Mouse (Mus musculus) kidney, postnatal 10 days (tissue): ENCODE data around the gene Myo3b.
A peak's percentile ranks its signal among the peaks of the same experiment; 100 is the strongest.
"Not testable (repeated sequence)": the region's sequence is repeated elsewhere in the genome, so short reads cannot be mapped to it uniquely, and the experiment has no call there.

Source experiments
- DNase-seq: peaks from one replicate; pipeline ENCODE4 v3.0.0; 2021; ENCODE audit warnings: mixed read lengths

Myo3b gene

DNA sequence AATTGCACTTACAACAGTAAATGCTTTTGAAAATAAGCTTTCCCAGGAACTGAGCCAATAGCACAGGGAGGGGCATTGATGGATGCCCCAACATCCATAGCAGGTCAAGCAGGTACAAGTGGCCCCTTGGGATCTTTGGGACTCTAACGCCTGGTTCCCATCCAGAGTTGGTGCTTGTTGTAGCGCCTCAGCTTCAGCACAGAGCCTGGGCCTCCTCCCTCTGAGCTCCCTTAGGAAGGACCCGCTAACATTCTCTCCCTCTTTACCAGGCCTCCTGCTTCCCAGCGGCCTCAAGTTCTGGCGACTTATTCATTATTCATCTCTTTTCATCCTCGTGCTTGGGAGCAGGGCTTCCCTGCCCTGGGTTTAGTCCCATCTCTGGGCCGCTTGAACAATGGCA is at the start of gene Myo3b:
Gene Myo3b (plus strand): TSS at position 375 of the 400 bp plus-strand sequence.
- no peak for DNase-seq

DNA sequence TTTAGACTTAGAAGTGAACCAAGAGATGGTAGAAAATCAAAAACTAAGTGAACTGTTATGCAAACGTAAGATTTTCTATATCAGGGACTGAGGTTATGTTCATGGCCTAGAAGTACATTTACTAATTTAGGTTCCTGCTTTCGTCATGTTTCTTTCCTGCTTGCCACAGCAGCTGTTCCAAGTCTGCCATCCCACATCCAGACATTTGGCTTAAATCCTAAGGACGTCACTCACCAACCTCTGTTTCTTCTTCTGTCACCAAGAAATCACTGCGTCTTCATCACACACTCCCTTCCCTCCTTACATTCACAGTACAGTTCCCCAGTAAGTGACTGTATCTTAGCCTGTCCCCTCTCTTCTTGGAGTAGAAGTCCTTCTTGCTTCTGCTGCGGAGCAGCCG is 49.7 kb upstream of the Myo3b start:
- no peak for DNase-seq

DNA sequence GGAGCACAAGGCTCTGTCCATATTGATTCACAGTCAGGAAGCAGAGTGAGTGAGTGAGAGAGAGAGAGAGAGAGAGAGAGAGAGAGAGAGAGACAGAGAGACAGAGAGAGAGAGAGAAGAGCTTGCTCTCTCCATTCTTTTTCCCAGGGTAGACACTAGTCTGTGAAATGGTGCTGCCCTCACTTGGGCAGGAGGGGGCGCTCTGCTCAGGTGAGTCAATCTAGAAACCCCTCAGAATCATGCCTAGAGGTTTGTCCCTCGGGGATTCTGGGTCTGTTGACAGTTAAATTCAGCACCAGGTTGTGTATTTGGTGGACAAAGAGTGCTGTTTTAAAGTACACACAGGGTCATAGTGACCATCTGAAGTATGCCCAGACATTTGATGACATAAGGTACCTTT is 48.3 kb upstream of the Myo3b start:
- no peak for DNase-seq

DNA sequence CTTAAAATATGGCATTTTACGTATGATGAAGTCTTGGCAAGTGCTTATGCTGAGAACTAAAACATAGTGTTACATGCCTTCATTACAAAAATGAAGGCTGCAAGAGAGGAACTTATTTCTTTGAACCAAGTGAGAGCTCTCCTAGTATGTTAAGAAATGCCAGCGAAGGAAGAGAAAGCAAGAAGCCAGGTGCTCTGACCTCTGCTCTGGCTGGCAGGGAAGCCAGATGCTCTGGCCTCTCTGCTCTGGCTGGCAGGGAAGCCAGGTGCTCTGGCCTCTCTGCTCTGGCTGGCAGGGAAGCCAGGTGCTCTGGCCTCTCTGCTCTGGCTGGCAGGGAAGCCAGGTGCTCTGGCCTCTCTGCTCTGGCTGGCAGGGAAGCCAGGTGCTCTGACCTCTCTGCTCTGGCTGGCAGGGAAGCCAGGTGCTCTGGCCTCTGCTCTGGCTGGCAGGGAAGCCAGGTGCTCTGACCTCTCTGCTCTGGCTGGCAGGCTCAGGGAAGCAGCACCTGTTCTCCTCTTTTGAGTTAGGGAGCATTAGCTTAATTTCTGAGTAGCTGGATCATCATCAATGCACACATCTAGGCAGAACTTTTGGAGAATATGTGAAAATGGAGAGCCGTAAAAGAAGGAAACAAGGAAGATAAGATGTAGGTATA is 44.7 kb upstream of the Myo3b start:
- DNase-seq = not testable (repeated sequence)

DNA sequence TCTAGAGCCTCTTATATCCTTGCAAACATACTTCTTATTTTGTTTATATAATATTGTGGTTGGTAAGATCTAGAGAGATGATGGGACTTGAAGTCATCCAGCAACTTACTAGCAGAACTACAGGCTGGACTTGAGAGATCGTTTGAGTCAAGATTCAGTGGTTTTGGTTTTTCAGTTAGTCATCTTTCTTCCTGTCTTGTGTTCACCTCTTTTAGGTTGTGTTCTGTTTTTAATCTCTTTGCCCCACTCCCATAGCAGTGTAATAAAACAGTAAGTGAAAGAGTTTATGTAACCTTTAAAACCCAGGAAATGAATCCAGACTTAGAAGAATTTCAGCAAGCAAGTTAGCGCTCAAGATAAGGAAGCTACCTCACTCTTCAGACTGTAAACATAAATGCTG is 44.1 kb upstream of the Myo3b start:
- no peak for DNase-seq

DNA sequence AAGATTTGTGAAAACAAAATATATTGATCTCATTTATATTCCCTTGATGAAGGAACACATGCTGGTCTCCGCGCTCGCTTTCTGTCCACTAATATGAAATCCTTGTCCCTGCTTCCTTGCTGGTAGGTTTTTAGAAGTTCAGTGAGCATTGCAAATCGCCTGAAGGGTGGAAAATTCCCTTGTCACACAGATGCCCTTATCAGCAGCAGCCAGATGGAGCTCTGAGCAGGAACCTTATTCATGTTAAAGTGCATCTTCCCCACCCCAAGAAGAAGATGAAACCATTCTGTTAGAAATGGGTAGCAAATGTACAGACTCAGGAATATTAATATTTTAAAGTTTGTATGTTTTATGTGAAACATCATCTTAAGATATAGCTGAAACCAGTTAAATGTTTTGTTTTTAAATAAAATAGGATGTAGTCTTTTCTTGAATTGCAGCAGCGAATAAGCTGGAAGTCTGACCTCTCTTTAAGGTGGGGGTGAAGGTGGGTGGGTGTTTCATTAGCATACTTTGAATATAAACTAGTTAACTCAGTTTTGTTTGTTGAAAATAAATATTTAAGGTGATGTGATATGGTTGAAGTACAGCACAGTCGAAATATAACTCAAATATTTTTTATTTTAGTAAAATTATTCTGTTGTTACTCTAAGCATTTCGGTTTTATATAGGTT is 39.7 kb upstream of the Myo3b start:
- no peak for DNase-seq

DNA sequence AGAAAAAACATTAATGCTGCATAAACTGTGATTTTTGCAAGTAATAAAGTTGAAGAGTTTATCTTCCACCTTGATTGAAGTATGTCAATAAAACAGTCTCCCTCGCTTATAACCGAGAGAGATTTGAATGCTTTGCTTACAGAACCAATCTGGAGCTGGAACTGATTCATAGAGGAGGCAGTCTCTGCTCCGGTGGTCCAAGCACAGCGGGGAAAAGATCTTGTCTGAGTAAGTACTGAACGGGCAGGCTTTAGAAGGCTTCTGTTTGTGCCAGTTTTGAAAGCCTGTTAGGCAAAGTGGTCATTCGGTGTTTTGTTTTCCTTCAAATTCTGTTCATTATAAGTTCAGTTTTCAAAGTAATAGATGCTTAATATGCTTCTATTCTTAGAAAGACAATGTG is 38.6 kb upstream of the Myo3b start:
- no peak for DNase-seq

DNA sequence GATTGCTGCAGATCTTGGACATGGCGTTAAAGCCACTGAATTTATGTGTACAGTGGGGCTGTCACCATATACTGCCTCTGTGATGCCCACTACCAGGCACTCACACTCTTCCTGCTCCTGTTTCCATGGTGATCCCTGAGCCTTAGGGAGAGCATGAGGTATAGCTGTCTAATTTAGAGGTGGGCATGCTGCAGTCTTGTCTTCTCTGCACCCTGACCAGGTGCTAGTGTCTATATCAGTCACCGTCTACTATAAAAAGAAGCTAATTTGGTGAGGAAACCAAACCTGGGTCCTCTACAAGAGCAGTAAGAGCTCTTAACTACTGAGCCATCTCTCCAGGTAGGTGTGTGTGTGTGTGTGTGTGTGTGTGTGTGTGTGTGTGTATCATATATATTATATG is 32.4 kb upstream of the Myo3b start:
- DNase-seq = no peak

DNA sequence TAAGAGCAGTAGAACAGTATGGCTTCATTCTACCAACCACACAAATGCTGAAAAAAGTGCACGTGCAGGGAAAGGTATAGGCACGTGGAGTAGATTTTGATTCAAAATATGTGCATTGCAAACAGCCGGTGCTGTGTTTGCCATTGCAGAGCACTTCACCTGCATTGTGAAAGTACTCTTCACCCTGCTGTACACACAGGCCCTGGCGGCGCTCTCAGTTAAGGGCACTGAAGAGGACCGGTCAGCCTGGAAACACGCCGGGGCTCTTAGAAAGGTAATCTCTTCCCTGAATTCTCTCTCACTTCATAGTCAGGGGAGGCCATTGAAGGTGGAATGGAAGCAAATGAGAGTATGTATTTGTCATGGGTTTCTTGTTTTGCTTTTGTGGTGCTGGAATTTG is 26.0 kb upstream of the Myo3b start:
- DNase-seq = no peak

DNA sequence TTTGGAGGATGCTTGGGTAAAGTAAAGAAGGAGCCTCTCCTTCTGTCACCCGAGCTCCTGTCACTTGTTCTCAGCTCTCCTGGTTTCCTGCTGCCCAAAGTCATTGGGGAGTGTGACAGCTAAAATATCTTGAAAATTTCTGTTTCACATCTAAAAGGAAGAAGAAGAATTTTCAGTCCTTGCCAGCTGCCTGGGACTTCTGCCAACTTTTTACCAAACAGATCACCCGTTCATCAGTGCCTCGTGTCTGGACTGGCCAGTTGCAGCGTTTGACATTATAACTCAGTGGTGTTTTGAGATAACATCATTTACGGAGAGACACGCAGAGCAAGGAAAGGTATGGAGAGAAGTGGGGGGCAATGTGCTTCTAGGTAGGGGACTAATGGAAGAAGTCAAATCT is 20.7 kb upstream of the Myo3b start:
- DNase-seq = peak; percentile 20

DNA sequence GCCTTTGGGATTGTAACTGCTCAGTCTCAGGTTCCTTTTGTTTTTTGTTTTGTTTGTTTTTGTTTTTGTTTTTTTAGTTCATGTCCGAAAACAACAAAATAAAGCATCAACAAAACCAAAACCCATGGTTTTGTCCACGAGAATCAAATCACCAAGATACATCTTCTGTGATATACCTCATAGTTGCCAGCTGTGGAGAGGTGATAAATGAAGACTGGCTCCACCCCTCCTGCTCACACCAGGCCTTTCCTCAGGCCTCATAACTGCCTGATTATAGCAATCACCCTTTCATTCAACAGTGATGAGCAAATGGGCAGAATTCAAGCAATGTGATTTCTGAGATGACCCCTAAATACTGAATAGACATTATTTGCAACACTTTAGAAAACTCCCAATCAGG is 14.5 kb upstream of the Myo3b start:
- no peak for DNase-seq

DNA sequence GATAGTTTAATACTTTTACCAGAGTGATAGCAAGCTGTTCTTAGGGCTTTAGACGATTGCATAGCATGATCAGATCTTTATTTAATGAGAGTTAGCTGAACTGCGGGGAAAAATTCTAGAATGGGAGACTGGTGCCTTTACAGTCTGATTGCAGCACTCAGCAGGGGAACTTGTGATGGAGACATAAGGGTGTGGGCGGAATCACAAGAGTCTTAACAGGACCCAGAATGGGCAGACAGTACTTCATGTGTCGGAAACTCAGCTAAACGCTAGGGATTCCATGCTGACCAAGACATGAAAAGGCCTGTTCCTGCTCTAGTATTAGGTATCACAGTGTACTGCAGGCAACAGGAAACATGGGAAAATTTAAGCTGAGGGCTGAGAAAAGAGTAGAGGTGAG is 13.2 kb upstream of the Myo3b start:
- no peak for DNase-seq

DNA sequence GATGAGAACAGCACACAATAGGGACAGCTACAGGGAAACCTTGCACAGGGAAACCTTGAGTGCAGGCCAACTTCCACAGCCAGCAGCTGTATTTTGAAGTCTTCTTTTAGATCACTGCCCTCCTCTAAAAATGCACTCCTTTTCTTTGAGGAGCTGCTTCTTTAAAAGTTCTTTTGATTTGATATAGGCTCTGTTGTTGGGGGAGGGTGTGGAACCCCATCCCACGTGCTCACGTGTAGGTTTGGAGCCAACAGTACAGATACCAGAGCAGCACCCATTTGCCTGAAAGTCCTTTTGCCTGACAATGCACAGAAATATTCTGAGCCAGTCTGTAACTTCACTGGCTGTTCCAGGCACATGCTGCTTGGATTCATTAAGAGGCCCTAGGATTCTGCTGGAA is 7.5 kb upstream of the Myo3b start:
- no peak for DNase-seq

DNA sequence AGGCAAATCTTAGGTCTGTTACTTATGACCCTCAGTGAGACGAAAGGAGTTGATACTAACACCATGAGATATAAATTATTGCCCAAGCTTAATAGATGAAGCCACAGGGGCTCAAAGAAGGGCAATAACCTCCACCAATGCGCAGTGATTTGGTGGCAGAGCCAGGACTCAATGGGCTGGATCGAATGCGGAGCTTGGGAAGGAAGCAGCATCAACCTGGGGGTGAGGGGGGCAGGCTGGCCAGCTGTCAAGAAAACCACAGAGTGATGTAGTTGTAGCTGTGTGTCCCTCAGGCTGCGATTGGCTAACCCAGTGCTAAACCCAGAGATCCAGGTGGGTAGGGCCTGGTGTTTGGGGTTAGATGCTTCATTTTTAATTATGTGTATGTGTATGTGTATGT is 4.0 kb upstream of the Myo3b start:
- DNase-seq = no peak

DNA sequence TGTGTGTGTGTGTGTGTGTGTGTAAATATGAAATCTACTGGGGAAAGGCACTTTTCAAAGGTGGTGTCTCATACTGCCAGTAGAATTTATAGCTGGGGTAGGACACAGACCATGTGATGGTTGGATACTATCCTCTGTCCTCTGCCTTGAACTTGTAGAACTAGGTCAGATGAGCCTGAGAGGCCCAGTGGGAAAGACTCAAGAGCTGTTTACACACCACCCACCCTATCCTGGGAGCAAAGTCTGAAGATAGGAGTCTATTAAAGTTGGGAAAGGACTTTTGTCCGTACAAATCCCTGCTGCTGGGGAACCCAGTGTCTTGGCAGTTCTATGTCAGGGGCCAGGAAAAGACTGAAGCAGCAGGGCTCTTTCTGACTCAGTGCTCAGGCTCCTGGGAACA is 3.6 kb upstream of the Myo3b start:
- no peak for DNase-seq

DNA sequence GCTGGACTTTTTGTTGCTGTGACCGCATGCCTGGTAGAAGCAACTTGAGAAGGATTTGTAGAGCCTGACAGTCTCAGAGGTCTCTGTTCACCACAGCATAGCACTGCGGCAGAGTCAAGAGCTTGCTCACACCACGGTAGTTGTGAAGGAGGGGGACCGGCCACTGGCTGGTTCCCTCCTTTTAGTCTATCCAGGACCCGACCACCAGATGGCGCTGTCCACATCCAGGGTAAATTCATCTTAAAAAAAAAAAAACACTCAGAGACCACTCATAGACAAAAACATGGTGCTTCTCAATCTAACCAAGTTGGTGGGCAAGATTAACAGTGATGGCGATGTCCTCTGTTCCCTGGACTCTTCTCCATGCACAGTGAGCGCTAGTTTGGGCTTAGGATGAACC is 1.7 kb upstream of the Myo3b start:
- peak; percentile 37 for DNase-seq

DNA sequence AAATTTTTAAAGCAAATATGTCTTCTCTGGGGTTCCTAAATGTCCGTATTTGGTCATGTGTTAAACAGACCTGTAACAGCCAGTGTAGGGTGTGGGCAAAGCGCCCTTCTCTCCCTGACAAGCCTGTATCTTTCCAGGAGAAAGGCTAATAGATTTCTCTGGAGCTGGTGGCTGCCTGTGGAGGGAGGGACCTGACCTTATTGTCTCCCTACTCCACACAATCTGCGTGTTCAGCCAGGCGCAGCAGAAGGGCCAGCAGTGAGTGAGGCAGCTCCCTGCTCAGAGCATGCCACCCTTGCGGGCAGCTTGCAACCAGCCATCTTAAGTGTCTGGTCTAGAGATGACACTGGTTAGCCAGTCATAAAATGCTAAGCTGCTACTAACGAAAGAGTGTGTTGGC is 5.5 kb downstream of the Myo3b start:
- no peak for DNase-seq

DNA sequence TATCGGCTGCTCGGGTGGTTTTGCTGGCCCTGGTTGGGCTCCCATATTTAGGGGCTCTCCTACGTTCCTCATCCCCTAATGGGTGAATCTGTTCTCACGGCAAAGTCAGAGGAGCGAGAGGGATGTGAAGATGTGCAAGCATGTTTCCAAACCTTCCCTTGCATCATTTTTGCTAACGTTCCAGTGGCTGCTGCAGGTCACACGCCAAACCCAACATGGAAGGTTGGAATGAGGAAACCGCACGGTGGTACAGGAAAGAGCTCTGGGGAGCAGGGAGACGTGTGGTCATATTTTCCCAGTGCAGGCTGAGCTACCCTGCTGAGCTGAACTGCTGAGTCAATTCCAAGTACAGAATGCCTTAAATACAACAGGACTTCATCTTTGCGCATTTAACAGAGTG is 8.9 kb downstream of the Myo3b start:
- DNase-seq = no peak

DNA sequence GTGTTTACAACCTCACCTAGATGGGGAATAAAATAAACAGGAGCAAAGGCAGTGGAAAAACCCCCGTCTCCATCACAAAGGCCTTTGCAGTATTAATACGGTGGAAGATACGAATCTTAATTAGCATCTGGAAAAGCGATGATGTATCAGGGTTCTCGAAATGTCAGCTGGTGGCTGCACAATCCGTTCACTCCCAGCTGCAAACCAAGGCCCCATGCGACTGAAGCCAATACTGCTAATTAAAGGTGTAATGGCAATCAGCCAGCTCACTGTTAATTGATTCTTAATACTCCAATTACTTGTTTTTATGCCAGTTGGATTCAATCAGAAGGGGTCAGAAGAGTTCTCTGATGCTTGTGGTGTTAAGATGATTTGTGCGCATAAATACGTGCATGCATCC is 14.9 kb downstream of the Myo3b start:
- no peak for DNase-seq

DNA sequence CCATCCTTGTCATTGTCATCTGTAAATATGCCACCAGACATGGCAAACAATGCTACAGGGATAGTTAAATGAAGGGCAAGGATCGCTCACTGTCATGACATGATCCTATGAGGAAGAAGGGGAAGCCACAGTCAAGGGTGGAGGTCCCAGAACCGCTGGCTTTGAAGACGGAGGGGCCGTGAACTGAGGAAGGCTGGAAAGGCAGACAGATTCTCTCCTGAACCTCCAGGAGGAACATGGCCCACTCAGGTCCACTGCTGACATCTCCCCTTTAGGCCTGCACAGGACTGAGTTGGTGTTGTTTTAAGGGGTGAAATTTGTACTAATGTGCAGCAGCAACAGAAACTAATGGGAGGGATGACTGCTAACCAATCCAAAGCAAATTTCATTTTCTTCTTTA is 19.3 kb downstream of the Myo3b start:
- no peak for DNase-seq

DNA sequence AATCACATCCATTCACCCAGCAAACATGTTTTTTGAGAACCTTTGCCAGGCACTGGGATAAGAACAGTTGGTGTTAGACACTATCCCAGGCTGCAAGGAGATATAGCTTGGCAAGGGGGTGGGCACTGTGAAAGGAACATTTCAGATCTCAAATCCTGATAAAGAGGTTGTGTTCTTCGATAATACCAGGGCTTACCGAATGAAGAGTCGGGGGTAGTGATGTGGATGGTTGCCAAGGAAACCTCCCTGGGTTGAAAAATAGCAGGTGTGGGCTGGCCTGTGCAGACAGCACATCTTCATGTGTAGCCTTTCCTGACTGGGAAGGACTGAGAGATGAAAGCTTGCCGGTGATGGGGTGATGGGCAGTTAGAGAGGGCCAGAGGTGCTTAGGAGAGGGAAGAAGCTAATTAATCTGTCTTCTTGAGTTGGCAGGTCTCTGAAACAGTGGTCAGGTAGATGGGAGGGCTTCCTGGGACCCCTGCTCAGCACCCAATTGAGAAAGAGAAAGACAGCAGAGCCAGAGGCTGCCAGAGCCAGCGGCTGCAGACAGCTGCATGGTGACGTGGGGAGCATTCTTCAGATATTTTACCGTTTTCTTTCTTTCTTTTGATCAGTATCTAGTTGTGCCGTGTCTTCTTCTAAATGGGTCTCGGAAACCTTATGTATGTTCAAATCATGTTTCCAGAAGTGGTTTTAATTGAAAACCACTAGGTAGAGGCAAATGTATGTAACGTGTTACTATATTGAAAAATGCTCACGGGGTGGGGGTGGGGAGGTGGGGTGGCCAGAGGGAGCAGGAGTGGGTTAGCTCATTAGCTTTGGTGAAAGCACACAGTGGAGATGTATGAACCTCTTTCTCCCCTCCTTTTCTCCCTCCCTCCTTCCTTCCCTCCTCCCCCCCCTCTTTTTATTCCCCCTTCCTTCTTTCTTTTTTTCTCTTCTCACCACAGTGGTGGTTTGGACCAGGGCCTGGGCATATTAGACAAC is 21.7 kb downstream of the Myo3b start:
- no peak for DNase-seq

DNA sequence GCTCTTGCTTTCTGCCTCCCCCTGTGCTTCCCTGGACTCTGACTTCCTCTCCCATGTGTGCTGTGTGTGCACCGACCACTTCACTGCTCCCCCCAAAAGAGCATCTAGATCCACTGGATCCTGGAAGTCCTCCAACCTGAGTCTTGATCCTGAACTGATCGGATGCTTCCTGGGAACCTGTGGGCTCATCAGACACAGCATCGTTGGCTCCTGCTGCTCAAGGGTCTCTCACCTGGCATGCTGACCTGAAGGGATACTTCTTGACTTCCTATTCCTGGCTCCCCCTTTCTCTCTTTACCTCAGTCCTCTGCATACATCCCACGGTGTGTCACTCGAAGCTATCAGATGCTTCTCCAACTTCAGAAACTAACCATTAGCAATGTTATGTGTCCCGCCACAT is 26.2 kb downstream of the Myo3b start:
- no peak for DNase-seq

DNA sequence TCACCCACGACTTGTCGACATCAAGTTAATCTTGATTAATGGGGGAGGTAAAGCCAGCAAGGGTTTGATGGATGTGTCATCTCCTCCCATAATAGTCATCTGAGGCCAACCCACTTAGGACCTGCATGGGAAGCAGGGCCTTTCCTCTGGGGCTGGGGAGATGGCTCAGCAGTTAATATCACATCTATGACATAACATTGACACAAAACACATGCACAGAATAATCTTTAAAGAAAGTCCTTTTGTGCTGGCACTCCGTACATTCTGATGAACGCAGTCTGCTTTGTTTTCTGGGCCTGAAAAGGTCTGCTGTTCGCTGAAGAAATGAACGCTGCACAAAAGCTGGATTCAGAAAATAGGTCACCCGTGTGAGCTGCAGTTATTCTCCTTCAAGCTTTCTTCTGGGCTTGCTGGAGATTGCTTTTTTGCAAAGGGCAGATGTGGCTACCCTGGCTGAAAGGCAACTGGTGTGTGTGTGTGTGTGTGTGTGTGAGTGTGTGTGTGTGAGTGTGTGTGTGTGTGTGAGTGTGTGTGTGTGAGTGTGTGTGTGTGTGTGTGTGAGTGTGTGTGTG is 26.9 kb downstream of the Myo3b start:
- DNase-seq = no peak
